Mouse (Mus musculus) layer of hippocampus, postnatal 25 days (tissue): Measurements from ENCODE around the gene Atp1b1. TPM values are rescaled to one million over a fixed set of nuclear protein-coding genes. Genes with fewer than 3 reads are reported as not detected.

Source experiments
- DNase-seq, 2 experiments: peaks; one replicate each; pipeline ENCODE4 v3.0.0; 2022; ENCODE audit warnings: mixed read lengths in 2 of 2, low spot score in 1 of 2; ENCODE audit errors: extremely low spot score in 1 of 2
- total RNA-seq, 2 experiments: library from RNA; stranded (reverse); gene quantifications; 2 replicates each; pipeline ENCODE4 v1.2.3; 2021

The Atp1b1 gene
- total RNA-seq = 1,000 to 10,000 TPM; 2,052 to 2,072 TPM

- DNase-seq = peak; percentile 74 to 93
Observed at GRCm38 (mm10) chr1:164458245-164458613, at the start of gene Atp1b1. Gene Atp1b1, minus strand, starts transcription at chr1:164458355.

DNA sequence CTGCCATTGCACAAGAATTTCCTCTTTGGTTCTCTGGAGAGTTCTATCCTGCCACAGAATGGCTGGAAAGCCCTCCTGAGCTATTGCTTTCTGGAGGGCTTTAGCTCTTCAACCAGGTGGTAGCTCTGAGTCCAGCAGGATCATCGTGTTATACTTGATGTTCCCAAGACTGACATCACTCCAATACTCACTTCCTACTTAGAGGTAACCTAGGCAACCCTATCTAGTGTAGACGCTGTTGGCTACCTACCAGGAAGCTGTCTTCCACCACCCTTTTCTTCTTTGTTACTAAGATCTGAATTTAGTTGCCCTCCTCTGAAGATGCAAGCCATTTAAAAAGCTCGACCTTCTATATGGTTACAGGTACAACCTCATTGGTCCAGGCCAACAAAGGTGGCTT, 46.9 kb upstream of the Atp1b1 start:
- DNase-seq = no peak

DNA sequence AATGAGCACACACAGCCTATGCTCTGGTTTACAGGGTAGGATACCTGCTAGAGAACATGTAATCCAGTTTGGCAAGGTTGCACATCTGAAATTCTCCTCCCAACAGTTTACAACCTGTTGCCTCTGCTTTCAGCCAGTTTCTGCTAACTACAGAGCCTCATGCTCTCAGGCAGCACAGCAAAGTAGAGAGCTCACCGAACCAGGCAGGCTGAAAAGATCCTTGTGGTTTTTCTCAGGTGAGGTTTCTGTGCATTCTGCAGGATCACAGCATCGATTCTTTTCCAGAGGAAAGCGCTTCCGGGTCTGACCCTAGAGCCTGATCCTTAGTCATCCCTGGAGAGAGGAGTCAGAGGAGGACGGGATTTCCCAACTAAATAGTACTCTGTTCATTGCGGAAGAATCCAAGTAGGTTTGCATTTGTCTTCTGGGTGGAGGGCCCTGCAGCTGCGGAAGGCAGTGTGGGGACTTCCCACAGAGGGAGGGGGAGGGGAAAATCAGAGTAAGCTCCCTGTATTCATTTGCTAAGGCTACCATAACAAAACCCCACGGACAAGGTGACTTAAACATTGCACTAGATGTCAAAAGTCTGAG, 45.1 kb upstream of the Atp1b1 start:
- no peak for DNase-seq

DNA sequence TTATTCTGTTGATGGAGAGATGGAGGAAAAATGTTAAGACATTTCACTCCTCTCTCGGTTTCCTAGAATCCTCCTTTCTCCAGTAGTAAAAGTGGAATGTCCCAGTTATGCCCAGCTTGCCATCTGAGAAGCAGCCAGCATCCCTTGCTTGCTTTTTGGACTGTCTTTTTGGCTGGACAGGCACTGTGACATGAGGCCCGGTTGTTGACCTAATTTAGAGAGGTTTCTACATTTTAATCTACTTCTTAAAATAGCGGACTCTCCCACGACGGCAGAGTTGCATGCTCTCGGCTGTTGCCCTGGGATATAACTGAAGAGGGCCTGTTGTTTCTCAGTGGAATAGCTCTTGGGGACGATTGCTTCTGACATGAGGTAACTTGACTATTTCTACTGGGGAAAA, 44.1 kb upstream of the Atp1b1 start:
- no peak for DNase-seq

DNA sequence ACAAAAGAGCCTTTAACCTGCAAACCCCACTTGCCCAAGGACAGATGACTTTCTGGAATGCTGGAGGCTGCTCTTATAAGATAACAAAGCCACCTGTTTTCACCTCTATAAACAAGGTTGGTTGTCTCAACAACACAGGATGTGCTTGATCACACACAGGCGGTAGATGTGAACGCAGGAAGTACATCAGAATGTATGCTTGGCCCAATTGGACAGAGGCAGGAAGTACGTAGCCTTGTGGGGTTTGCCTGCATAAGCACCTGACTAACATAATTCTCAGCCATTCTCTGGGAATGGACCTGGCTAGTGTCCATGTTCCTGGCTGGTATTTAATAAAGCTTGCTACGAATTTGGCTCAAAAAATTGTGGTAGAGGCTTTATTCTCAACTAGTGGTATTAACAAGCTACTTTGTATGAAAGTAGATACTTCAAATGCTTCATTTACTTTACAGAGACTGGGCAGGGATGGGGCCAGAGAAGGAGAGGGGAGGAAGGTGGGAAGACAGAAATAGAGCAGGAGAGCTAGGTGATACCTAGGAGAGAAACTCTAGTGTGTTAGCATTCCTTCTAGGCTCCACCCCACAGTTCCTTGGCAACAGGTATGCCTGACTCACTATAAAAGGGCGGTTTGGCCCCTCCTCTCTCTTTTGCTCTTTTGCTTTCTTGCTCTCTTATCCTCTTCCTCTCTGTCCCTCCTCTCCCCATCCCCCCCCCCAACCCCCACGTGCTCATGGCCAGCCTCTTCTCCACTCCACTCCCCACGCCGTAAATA, 36.8 kb upstream of the Atp1b1 start:
- no peak for DNase-seq

DNA sequence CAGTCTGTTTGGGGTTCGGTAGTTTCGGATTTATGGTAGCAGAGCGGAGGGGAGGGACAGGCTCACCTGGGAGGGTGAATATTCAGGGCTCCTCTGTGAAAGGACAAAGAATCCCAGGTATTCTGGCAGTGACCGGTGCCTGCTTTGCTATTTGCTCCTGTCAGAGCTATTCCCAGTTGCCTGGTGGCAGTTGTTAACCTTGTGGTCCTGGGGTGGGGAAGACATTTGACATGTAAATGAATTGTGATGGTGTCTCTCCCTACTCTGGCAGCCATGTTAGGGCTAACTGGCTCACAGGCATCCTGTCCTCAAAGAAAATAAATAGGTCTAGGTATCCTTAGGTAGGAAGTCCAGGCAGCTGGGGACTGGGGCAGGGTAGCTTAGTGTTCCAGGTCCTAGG, 36.1 kb upstream of the Atp1b1 start:
- no peak for DNase-seq

DNA sequence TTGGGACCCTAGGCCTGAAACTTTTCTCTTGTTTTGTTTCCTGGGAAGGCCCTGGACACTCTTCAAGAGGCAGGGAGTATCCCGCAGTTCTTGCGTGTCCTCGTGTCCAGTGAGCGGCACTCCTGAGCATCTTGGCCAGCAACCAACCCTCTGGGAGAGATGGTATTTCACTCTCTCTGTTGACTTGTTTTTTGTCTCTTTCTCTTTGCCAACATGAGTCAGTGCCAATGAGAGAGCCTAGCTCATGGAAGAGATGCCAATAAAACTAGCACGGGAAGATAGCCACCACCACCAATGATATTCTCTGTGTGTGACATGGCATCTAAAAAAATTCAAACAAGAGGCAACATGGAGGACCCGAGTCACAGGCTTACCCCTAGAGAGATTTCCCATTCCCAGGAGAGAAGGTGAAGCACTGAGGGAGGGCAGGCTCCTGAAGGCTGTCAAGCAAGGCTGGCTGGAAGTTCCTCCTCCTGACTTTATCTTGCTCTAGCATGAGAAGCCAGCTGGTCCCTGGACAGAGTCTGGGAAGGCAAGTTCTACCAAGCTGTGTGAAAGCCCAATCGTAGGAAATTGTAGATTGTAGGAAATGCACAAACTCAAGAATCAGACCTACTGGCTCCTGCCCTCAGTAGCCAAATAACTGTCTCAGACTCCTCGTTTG, 35.0 kb upstream of the Atp1b1 start:
- no peak for DNase-seq

GRCm38 (mm10) chr1:164492476-164492875, 34.3 kb upstream of the Atp1b1 start:
- DNase-seq = no peak

DNA sequence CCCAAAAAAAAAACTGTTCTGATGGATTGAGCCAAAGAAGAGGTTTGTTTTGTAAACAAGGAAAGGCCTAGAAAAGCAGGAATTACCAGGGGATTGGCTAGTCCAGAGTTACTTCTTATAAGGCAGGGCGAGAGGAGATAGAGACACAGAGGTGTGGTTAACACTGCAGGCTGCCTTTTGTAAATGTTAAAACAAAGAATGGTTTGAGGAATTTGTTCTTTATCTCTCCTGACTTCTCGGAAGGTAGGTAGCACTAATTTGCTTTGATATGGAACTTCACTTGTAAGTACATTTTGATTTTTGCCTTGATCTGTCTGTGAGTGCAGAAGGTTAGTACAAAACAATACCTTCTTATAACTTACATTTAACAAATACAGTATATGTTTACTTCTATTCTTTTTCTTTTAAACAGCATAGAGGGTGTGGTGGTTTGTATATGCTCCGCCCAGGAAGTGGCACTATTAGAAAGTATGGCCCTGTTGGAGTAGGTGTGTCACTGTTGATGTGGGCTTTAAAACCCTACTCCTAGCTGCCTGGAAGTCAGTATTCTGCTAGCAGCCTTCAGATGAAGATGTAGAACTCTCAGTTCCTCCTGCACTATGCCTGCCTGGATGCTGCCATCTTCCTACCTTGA, 31.9 kb upstream of the Atp1b1 start:
- DNase-seq = no peak

GRCm38 (mm10) chr1:164483728-164484127, 25.6 kb upstream of the Atp1b1 start:
- DNase-seq = no peak

DNA sequence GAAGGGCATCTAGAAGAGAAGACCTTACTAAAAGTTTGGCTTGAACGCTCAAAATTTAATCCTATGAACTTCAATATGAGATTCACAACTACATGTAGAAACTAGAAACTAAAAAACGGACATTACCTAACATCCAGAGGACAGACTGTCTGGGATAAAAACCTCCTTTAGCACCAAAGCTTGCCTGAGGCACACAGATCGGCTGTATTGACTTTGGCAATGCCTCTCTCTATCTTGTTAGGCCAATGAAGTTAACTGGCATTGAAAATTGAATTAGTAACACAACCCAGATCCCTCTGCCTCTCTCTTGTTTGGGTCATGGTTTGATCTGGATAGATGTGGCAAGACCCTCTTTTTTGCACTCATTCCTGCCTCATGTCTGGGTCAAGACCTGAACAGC, 24.7 kb upstream of the Atp1b1 start:
- DNase-seq = no peak

DNA sequence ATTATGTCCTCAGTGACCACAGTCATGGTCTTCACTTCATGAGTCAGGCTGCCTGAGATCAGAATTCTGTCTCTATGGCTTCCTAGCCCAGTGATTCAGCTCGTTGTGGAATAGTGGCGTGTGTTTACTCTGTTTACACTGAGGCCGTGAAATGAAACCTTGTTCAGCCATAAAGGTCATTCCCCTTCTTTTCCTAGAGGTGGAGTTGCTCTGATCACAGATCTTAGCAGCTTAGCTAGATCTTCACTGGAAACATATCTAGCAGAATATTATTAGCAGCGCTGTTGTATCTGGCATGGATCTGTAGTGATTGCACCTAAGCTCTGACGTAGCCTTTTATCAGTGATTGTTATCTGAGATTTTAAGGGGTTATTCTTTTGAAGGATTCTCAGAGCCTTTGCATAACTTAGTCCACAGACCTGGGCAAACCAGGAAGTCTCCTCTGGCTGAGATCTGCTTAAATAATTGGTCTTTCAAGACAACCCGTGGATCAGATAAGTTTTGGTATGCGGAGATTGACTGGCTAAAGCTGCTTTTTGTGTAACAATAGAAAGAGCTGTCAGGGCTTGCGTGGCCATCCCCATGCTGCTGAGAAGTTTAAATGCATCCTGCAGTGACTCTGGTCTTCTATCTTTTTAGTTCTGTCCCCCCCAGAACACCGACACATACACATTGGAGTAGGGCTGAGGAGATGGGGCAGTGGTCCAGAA, 23.6 kb upstream of the Atp1b1 start:
- DNase-seq = no peak

DNA sequence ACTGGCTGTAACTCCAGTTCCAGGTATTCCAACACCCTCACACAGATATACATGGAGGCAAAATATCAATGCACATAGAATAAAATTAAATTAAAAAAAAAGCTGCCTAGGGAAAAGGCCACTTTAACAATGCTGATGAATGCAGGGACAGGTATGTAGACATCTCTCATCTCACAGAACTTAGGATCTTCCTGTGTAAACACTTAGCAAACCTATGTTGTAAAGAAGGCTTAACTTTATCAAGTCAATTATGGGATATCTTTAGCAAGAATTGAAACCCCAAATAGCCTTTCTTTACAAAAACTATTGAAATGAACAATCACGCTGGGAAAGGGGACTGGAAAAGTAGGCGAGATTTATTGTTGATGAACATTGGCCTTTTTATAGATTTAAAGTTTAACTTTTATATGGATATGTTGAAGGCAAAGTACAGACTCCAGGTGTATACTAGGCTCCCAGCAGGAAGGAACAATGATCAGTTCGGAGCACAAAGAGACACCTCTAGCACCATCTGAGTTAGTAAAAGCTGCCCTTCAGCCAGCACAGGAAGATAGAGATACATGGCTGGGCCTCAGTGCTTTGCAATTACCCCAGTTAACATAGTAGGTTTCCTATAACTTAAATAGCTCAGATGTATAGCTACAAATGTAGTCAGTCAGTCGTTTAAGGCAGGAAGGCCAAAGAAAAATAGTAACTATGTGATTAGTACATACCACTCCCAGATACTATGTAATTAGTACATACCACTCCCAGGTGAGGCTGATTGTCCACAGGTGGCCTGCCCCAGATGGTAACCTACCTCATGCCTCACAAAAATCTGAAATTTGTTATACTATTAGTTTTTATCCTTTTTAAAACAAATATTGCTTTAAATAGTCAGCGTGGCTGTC, 22.8 kb upstream of the Atp1b1 start:
- no peak for DNase-seq

DNA sequence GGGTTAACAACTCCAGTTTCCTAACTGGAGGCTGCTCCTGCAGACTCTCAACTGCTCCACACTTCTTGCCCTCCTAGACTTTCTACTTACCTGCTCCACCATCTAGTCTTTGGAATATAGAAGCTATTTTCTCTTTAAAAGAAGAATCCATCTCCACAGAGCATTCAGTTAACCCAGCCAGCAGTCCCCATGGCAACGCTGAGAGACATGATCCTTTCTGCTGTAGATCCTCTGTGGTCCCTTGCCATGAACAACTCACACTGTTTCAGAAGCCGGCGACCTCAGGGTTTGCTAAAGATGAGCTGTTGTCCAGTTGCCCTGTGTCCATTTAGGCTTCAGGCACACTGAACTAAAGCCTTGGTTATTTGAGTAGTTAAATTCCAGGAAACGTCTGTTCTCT, 17.7 kb upstream of the Atp1b1 start:
- DNase-seq = no peak

GRCm38 (mm10) chr1:164474778-164475511, 16.8 kb upstream of the Atp1b1 start:
- DNase-seq = no peak

DNA sequence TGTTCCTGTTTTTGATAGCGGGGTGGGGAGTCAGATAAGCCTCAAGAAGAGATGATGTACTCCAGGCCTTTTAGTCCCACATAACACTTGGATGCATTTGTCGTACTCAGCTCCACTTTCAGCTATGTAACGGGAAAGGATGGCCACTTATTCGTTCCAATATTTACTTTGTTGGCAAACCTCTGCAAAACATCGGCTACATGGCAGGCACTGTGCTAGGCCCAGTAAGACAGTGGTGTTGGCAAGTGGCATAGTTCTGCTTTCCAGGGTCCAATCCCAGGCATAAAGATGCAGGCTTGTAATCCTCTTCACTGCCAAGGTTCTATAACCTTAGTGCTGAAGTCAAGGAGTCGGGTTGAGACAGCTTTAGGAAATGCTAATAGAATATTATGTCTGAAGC, 16.2 kb upstream of the Atp1b1 start:
- no peak for DNase-seq

GRCm38 (mm10) chr1:164473398-164473797, 15.2 kb upstream of the Atp1b1 start:
- DNase-seq = no peak

GRCm38 (mm10) chr1:164471632-164472031, 13.5 kb upstream of the Atp1b1 start:
- no peak for DNase-seq

DNA sequence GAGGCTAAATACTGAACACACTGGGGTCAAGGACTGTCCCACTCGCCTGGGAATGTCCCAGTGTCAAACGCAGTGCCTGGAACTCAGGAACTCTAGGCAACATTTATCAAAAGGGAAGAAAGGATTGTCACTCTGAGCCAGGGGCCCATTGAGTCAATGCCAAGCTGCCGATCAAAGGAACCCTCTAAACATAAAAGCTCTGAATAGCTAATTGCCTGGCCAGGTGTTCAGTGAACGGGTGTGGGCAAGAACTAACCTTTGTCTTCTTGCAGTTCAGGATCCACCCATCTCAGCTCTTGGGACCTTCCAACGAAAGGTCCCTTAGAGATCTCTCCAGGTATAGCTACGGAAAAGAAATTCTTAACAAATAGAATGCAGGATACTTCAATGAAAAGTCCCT, 12.8 kb upstream of the Atp1b1 start:
- no peak for DNase-seq
